Mouse (Mus musculus): Measurements from ENCODE around the gene Cs. TPM values are rescaled to one million over a fixed set of nuclear protein-coding genes. Genes with fewer than 3 reads are reported as not detected.

Cs gene
- polyA plus RNA-seq, 1 experiment: 150 TPM

DNA sequence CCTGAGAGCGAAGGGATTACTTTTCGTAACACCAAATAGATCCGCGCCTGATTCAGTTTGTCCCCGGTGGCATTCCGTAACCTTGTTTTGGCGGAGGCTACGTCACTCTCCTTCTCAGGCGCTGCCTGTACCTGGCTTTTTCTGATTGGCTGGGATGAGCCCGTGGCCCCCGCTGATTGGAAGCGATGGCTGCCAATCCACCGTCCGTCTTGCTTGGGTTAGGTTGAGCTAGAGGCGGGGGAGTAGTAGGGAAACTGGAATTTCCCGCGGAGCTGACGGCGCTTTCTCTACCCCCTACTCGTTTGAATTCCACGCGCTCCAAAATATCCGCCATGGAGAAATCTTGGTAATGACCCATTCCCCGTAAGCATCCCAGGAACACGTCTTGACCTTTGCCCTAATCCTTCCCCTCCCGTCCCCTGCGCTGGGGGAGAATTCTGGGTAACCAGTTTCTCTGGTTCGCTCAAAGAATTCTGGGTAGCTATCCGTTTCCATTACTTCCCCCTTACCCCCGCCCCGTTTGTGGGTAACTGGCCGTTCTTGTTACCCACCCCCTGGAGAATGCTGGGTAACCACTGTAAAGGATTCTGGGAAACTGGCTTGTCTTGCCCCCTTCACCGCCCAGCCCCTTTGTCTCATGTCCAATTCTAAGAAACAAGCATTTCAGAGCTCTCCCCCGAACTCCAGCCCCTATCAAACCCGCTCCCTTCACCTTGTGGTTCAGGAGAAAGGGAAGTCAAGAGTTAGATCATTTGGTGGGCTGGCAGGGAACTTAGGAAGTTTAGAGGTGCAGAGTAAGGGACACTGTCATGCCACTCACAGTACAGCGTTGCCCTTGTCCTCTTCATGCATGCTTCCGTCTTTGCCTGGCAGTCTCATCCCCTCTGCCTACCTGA is 34.2 kb upstream of the Cs start, which contains the start of gene Pan2:
Pan2 (plus strand) TSS at position 210 of the 896 bp plus-strand sequence.
- peak; percentile 100 for DNase-seq
- WGBS: under 1% methylated on average over 37 of the region's 37 CpGs
- Histone ChIP-seq H3K4me3 (replicated peaks; ENCODE audit: extremely low read depth, low read depth, low read length) (peak within 1 kb of the TSS; percentile 79), H3K4me1 (ENCODE audit: control insufficient read depth, insufficient read depth, low read length) (peaks cover 6% of the 10 kb centered on the region)
- TF ChIP-seq POLR2A (IDR thresholded peaks at IDR 0.05; ENCODE audit: borderline replicate concordance, extremely low read depth, low read depth, low read length): peak; percentile 74; the same call in 1 of the 2 replicates
- TF ChIP-seq CTCF (IDR thresholded peaks at IDR 0.05; ENCODE audit: insufficient read depth, low read length): no peak

DNA sequence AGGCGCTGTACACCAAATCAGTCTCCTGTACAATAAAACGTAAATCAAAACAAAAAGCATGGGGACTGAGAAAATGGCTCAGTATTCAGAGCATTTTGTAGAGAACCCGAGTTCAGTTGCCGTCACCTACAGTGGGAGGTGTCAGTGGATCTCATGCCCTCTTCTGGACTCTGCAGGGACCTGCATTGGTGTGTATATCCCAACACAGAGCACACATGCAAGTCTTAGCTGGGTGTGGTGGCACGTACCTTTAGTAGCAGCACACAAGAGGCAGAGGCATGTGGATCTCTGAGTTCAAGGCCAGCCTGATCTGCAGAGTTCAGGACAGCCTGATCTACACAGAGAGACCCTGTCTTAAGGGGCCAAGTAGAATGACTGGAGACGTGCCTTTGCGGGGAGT is 27.9 kb upstream of the Cs start:
- H3K4me1 ChIP-seq (ENCODE audit: control insufficient read depth, insufficient read depth, low read length): no peaks in the 10 kb centered on the region
- H3K4me3 ChIP-seq (replicated peaks; ENCODE audit: extremely low read depth, low read depth, low read length): no peak overlapping the region
- DNase-seq: no peak
- 93% methylated on average over 7 of the region's 7 CpGs for whole genome bisulfite sequencing
- no peak for TF ChIP-seq CTCF (IDR thresholded peaks at IDR 0.05; ENCODE audit: insufficient read depth, low read length)
- TF ChIP-seq POLR2A (IDR thresholded peaks at IDR 0.05; ENCODE audit: borderline replicate concordance, extremely low read depth, low read depth, low read length): no peak

DNA sequence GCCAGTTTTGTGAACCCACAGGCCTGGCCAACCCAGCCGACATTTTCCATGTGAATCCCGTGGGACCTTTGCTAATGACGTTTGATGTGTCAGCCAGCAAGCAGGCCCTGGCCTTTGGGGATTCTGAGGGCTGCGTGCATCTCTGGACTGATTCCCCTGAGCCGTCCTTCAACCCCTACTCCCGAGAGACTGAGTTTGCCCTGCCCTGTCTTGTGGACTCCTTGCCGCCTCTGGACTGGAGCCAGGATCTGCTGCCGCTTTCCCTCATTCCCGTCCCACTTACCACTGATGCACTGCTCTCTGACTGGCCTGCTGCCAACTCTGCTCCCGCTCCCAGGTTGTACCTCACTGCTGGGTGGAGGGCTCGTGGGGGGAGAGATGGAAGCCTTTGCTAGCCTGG is 27.4 kb upstream of the Cs start:
- no peak for DNase-seq
- WGBS: 55% methylated on average over 11 of the region's 11 CpGs
- Histone ChIP-seq H3K4me3 (replicated peaks; ENCODE audit: extremely low read depth, low read depth, low read length) (no peak overlapping the region), H3K4me1 (ENCODE audit: control insufficient read depth, insufficient read depth, low read length) (no peaks in the 10 kb centered on the region)
- TF ChIP-seq CTCF (IDR thresholded peaks at IDR 0.05; ENCODE audit: insufficient read depth, low read length) (no peak), POLR2A (IDR thresholded peaks at IDR 0.05; ENCODE audit: borderline replicate concordance, extremely low read depth, low read depth, low read length) (no peak)

DNA sequence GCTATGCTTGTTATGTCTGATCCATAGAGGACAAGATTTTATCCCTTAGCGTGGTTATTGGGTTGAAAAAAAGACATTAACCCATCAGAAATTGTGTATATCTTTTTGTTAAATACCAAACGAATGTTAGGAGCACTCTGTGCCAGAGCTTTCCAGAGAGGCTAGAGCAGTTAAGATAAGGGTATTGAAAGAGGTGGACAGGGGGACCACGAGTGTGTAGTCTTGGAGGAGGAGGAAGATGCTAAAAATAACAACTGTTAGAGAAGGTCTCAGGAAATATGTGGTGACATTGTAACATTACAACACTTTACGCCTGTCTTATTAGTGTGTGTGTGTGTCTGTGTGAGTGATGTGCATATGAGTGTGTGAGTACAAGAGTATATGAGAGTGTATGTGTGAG is 26.6 kb upstream of the Cs start:
- TF ChIP-seq POLR2A (IDR thresholded peaks at IDR 0.05; ENCODE audit: borderline replicate concordance, extremely low read depth, low read depth, low read length) (no peak), CTCF (IDR thresholded peaks at IDR 0.05; ENCODE audit: insufficient read depth, low read length) (no peak)
- WGBS: 62% methylated on average over 4 of the region's 4 CpGs
- Histone ChIP-seq H3K4me3 (replicated peaks; ENCODE audit: extremely low read depth, low read depth, low read length) (no peak overlapping the region), H3K4me1 (ENCODE audit: control insufficient read depth, insufficient read depth, low read length) (no peaks in the 10 kb centered on the region)
- DNase-seq: no peak

DNA sequence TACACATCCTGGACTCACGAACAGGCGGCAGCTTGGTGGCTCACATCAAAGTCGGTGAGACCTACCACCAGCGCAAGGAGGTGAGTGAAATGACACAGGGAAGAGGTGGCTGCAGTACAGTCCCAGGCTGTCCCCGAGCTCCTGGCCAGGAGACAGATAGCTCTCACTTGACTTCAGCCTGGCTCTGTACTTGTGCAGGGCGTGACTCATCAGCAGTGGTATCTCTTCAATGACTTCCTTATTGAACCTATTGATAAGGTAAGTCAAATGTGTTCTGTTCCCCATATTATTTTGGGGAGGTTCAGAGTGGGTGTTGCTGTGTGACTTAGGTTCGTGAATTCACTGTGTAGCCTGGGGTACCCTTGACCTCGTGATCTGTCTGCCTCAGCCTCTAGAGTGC is 22.0 kb upstream of the Cs start:
- DNase-seq: no peak
- no peak overlapping the region for H3K4me3 ChIP-seq (replicated peaks; ENCODE audit: extremely low read depth, low read depth, low read length)
- WGBS: 91% methylated on average over 8 of the region's 8 CpGs
- H3K4me1 ChIP-seq (ENCODE audit: control insufficient read depth, insufficient read depth, low read length): no peaks in the 10 kb centered on the region
- TF ChIP-seq POLR2A (IDR thresholded peaks at IDR 0.05; ENCODE audit: borderline replicate concordance, extremely low read depth, low read depth, low read length) (no peak), CTCF (IDR thresholded peaks at IDR 0.05; ENCODE audit: insufficient read depth, low read length) (no peak)

DNA sequence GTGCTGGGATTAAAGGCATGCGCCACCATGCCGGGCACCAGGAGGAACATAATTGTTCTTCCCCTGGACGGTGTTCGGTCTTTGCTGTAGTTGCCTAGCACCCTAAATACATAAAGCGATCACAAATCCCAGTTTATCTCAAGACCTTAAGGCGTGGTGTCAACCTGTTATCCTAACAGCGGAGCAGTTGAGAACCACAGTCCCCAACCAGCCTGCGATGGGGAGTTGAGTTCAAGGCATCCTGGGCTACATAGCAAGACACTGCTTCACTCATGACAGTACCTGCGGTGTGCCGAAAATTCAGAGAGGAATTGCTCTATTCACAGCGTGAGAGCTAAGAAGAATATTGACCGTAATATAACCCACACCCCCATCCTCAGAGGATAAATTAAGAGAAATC is 15.9 kb upstream of the Cs start:
- 57% methylated on average over 12 of the region's 12 CpGs for WGBS
- no peak for DNase-seq
- peak overlapping the region; percentile 36 for H3K4me3 ChIP-seq (replicated peaks; ENCODE audit: extremely low read depth, low read depth, low read length)
- H3K4me1 ChIP-seq (ENCODE audit: control insufficient read depth, insufficient read depth, low read length): no peaks in the 10 kb centered on the region; the same call in 1 of the 2 replicates
- TF ChIP-seq CTCF (IDR thresholded peaks at IDR 0.05; ENCODE audit: insufficient read depth, low read length) (no peak), POLR2A (IDR thresholded peaks at IDR 0.05; ENCODE audit: borderline replicate concordance, extremely low read depth, low read depth, low read length) (no peak)

DNA sequence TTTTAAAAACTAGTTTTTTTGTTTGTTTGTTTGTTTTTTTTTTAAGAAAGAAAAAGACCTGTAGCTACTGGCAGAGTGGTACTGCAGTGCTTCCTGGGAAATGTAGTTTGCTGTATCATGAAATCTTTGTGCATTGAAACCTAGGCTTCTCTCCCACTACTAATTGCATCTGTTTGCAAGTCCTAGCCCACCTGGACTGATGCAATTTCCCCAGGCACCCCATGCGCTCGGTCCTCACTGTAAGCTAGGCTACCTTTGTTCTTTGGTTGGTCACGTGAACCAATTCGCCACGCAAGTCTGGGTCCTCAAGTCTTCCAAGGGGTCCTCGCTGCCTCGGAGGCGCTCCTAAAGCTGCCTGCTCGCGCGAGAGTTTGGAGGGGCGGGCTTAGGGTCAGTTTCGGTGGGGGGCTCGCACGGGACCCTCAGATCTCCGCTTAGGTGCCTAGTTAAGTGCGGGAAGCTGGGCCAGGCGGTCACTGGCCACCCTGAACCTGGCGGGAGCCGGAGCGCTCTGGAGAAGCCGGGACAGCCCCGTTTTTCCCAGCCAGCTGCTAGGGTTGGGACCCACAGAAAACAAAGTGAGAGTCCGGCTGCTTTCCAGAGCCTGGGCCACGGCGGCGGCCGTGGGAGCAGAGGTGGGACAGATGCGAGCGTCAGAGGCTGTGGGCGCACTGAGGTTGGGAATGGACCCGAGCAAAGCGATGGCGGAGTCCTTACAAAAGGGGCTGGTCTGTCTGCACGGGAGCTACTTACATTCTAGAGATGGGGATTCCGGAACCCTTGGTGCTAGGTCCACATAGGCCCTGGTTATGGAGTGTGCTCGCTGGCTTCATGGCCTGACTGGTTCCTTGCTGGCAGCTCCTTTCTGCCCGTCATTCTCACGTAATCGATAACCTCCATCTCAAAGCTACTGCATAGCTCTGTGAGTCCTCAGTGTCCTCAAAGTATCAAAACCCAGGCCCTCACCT is 15.1 kb upstream of the Cs start, which contains the start of gene Cnpy2:
Cnpy2 (plus strand) TSS at position 319 of the 968 bp plus-strand sequence.
- under 1% methylated on average over 40 of the region's 40 CpGs for WGBS
- TF ChIP-seq CTCF (IDR thresholded peaks at IDR 0.05; ENCODE audit: insufficient read depth, low read length) (no peak), POLR2A (IDR thresholded peaks at IDR 0.05; ENCODE audit: borderline replicate concordance, extremely low read depth, low read depth, low read length) (peak; percentile 41; the same call in 1 of the 2 replicates)
- DNase-seq: peak; percentile 89

DNA sequence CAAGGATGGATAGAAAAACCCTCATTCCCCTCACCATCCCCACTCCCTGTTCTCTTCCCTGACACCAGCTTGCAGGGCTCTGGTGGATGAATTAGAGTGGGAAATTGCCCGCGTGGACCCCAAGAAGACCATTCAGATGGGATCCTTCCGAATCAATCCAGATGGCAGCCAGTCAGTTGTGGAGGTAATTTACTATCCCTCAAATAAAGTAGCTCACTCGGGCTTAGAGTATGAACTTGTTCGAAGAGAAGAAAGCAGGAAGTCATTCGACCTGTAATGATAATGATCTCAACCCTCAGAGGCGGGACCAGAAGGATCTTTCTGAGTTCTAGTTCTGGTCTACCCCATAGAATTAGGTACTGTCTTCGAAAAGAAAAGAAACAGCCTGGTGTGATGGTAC is 14.0 kb upstream of the Cs start:
- 55% methylated on average over 8 of the region's 8 CpGs for WGBS
- no peak overlapping the region for H3K4me3 ChIP-seq (replicated peaks; ENCODE audit: extremely low read depth, low read depth, low read length)
- H3K4me1 ChIP-seq (ENCODE audit: control insufficient read depth, insufficient read depth, low read length): no peaks in the 10 kb centered on the region; the same call in 1 of the 2 replicates
- TF ChIP-seq CTCF (IDR thresholded peaks at IDR 0.05; ENCODE audit: insufficient read depth, low read length): no peak
- TF ChIP-seq POLR2A (IDR thresholded peaks at IDR 0.05; ENCODE audit: borderline replicate concordance, extremely low read depth, low read depth, low read length): no peak
- DNase-seq: no peak

More for the DNA sequence above, 15.1 kb upstream of the Cs start, which contains the start of gene Cnpy2:
- peak within 1 kb of the TSS; percentile 62 for H3K4me3 ChIP-seq (replicated peaks; ENCODE audit: extremely low read depth, low read depth, low read length)
- no peaks in the 10 kb centered on the region; the same call in 1 of the 2 replicates for H3K4me1 ChIP-seq (ENCODE audit: control insufficient read depth, insufficient read depth, low read length)

DNA sequence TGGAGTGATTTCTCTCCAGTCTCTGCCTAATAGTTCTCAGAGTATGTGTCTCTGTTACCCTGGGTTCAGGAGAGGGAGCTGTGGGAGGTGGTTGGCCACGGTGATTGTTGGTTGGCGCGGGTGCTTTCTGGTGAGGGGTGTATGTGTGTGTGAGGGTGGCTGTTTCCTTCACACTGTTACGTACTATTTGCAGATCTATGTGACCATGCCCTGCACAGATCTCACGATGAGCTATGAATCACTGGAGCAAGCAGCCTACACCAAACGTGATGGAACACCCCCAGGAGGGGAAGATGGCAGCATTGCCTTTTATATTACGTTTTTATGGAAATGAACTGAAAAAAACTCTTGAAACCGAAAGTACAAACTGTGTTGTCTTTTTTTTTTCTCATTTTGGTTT is 10.7 kb upstream of the Cs start:
- TF ChIP-seq POLR2A (IDR thresholded peaks at IDR 0.05; ENCODE audit: borderline replicate concordance, extremely low read depth, low read depth, low read length): no peak
- no peak for TF ChIP-seq CTCF (IDR thresholded peaks at IDR 0.05; ENCODE audit: insufficient read depth, low read length)
- no peak for DNase-seq
- WGBS: 92% methylated on average over 8 of the region's 8 CpGs
- H3K4me3 ChIP-seq (replicated peaks; ENCODE audit: extremely low read depth, low read depth, low read length): no peak overlapping the region
- H3K4me1 ChIP-seq (ENCODE audit: control insufficient read depth, insufficient read depth, low read length): no peaks in the 10 kb centered on the region
